Mouse (Mus musculus) CD4-positive, CD25-positive, alpha-beta regulatory T cell, adult 2 months (primary cell): Measurements from ENCODE around the gene Tmem150a.

Experiments
- DNase-seq: peaks from one replicate; pipeline ENCODE4 v3.0.0-alpha.2; 2012; ENCODE audit warnings: low read depth, low spot score

Gene Tmem150a

GRCm38 (mm10) chr6:72399967-72400366 lies 44.7 kb downstream of the Tmem150a start:
- no peak for DNase-seq

- DNase-seq = peak; percentile 87
These were observed 46.6 kb downstream of the Tmem150a start for GRCm38 (mm10) chr6:72401875-72402274.

- DNase-seq = no peak
These were observed 50.1 kb downstream of the Tmem150a start for GRCm38 (mm10) chr6:72405356-72405755.

- peak; percentile 95 for DNase-seq
These were observed 51.9 kb downstream of the Tmem150a start for GRCm38 (mm10) chr6:72407119-72407518.
